Mouse (Mus musculus) left cerebral cortex, postnatal 10 days (tissue): ENCODE measurements around the gene Olfr12. TPM values are rescaled to one million over a fixed set of nuclear protein-coding genes. Genes with fewer than 3 reads are reported as not detected.
A peak's percentile ranks its signal among the peaks of the same experiment; 100 is the strongest.

Experiments used
- DNase-seq, 2 experiments: peaks; one replicate each; pipeline ENCODE4 v3.0.0; 2021 to 2022; ENCODE audit warnings: low spot score in 2 of 2, mixed read lengths in 1 of 2; ENCODE audit errors: extremely low spot score in 1 of 2
- intact Hi-C: fragments of 180-260 bp; cut with DNase I; formaldehyde crosslinking; loops from one replicate; pipeline ENCODE4 v1.15.1; 2025
- total RNA-seq, 2 experiments: library from RNA; stranded (reverse); gene quantifications; 2 replicates each; pipeline ENCODE4 v1.2.3; 2021

The Olfr12 gene
- total RNA-seq, 2 experiments from 2014 or later = not detected

- intact Hi-C loops = no loop called here
- peak in 1 of 2 experiments; percentile 2 for DNase-seq
Measured at GRCm38 (mm10) chr1:92669430-92669829, 51.8 kb downstream of the Olfr12 start.

- intact Hi-C loops = no loop called here
- DNase-seq = no peak
Measured at GRCm38 (mm10) chr1:92671326-92671725, 53.7 kb downstream of the Olfr12 start.

Other genes starting within 250 kb of the Olfr12 start
- 100 to 1,000 TPM; 195 to 216 TPM for gene Ndufa10, start 143.9 kb upstream of the Olfr12 start, total RNA-seq
- not detected for gene Olfr1416, start 132.7 kb upstream of the Olfr12 start, total RNA-seq
- not detected for gene Olfr1415, start 121.7 kb upstream of the Olfr12 start, total RNA-seq
- gene Olfr1414, start 99.1 kb upstream of the Olfr12 start, total RNA-seq = not detected
- not detected for gene Olfr1413, start 46.5 kb upstream of the Olfr12 start, total RNA-seq
- gene Olfr1412, start 32.0 kb upstream of the Olfr12 start, total RNA-seq = not detected
- gene Olfr1411, start 23.4 kb upstream of the Olfr12 start, total RNA-seq = not detected
- not detected for gene Olfr1410, start 12.0 kb upstream of the Olfr12 start, total RNA-seq
- 100 to 1,000 TPM; 235 to 237 TPM for gene Cops9, start 24.2 kb downstream of the Olfr12 start, total RNA-seq
- not detected for gene Otos, start 31.1 kb downstream of the Olfr12 start, total RNA-seq
- 100 to 1,000 TPM; 124 to 125 TPM for gene Gpc1, start 213.9 kb downstream of the Olfr12 start, total RNA-seq